Mouse (Mus musculus): ENCODE data around the gene Samd7.

GRCm38 (mm10) chr3:30722461-30722860 lies 23.6 kb upstream of the Samd7 start:
- TF ChIP-seq CTCF (IDR thresholded peaks at IDR 0.05; ENCODE audit: extremely low read depth, insufficient read depth, insufficient read length, insufficient replicate concordance) (no peak), POLR2A (IDR thresholded peaks at IDR 0.05; ENCODE audit: low read depth, low read length) (no peak)
